Mouse (Mus musculus) hindbrain, embryonic 14.5 days (tissue): ENCODE results near the gene Angptl3. TPM values are rescaled to one million over a fixed set of nuclear protein-coding genes. Genes with fewer than 3 reads are reported as not detected.

Experiments
- ATAC-seq: fragments of 200-750 bp; cut with Nextera tagmentation; 2 replicates; pipeline ENCODE4 v1.8.0; 2017; ENCODE audit warnings: moderate number of reproducible peaks, mild to moderate bottlenecking, moderate TSS enrichment, moderate library complexity; ENCODE audit not compliant: low FRiP score
- DNase-seq: peaks from one replicate; pipeline ENCODE4 v3.0.0-alpha.2; 2015; ENCODE audit warnings: low spot score
- H3K27ac ChIP-seq: fragments of 300-500 bp; sonication (generic); 2 replicates; pipeline ENCODE4 v1.5.1; 2014; ENCODE audit warnings: mild to moderate bottlenecking, moderate library complexity
- H3K27me3 ChIP-seq: fragments of 300-500 bp; sonication (generic); 2 replicates; pipeline ENCODE4 v1.6.1; 2014; ENCODE audit warnings: mild to moderate bottlenecking, low read length, mixed read lengths; ENCODE audit not compliant: control insufficient read depth, insufficient read depth
- H3K36me3 ChIP-seq: fragments of 300-500 bp; sonication (generic); replicated peaks from 2 replicates; pipeline ENCODE4 v1.6.1; 2014; ENCODE audit not compliant: control insufficient read depth, insufficient read depth
- H3K4me1 ChIP-seq: fragments of 300-500 bp; sonication (generic); replicated peaks from 2 replicates; pipeline ENCODE4 v1.6.1; 2014; ENCODE audit warnings: antibody characterized with exemption, low read length, mixed read lengths; ENCODE audit not compliant: control insufficient read depth, insufficient read depth
- H3K4me2 ChIP-seq: fragments of 300-500 bp; sonication (generic); replicated peaks from 2 replicates; pipeline ENCODE4 v1.6.1; 2014; ENCODE audit warnings: mild to moderate bottlenecking, moderate library complexity
- H3K4me3 ChIP-seq: fragments of 300-500 bp; sonication (generic); replicated peaks from 2 replicates; pipeline ENCODE4 v1.5.1; 2014; ENCODE audit warnings: mild to moderate bottlenecking, low read length
- H3K9ac ChIP-seq: fragments of 300-500 bp; sonication (generic); 2 replicates; pipeline ENCODE4 v1.6.1; 2014
- H3K9me3 ChIP-seq: fragments of 300-500 bp; sonication (generic); 2 replicates; pipeline ENCODE4 v1.6.1; 2016; ENCODE audit warnings: low read length; ENCODE audit not compliant: control insufficient read depth
- WGBS: fragments of 180-500 bp; shearing (Covaris S2); extraction: QIAGEN DNeasy Blood & Tissue Kit; methylation state at CpG from one replicate; pipeline ENCODE4 v1.1.7; 2014; 5-methylcytosine and 5-hydroxymethylcytosine counted together
- polyA plus RNA-seq: library from polyadenylated mRNA; unstranded; fragments of >200 nt; fragmentation: Nextera tagmentation; extraction: Ambion mirVana; gene quantifications from 2 replicates; pipeline ENCODE4 v1.2.1, GENCODE M21; 2014

Gene Angptl3
- polyA plus RNA-seq, 1 experiment from 2014 or later, result 1.3 TPM

DNA sequence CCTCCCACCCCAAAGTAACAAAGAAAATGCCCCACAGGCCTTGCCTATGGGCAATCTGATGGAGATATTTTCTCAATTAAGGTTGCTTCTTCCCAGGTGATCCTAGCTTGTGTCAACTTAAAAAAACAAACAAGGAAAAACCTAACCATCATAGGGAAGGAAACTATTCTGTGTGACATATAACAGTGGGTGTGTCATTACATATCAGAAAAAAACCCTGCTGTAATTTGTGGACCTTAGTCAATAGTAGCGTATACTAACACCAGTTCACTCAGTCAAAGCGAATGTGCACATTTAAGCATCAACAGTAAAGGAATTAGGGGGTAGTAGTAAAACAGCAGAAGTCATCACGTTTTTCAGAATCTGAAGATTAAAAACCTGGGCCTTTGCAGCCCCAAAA is 61.0 kb downstream of the Angptl3 start:
- DNase-seq (no peak), ATAC-seq (no peak)
- H3K9ac ChIP-seq, result no peak overlapping the region
- H3K27me3 ChIP-seq, result no peaks in the 10 kb centered on the region
- WGBS, result 91% methylated on average over 3 of the region's 3 CpGs
- H3K4me3 ChIP-seq, result no peak overlapping the region
- no peak overlapping the region for H3K27ac ChIP-seq
- H3K4me2 ChIP-seq, result no peak overlapping the region
- H3K4me1 ChIP-seq, result 0 out of 2 replicates have a peak, but pooled peaks cover 4% of the 10 kb centered on the region
- peaks cover 11% of the 10 kb centered on the region for H3K36me3 ChIP-seq
- H3K9me3 ChIP-seq, result no peaks in the 10 kb centered on the region

Other genes with a start within 250 kb of the Angptl3 start
- 0.95 and 1.0 TPM in 2 replicates for gene Kank4, start 213.4 kb upstream of the Angptl3 start, polyA plus RNA-seq
- not detected in 2 replicates for gene I0C0044D17Rik, start 207.1 kb upstream of the Angptl3 start, polyA plus RNA-seq
- 36.1 and 39.4 TPM in 2 replicates for gene Usp1, start 107.1 kb upstream of the Angptl3 start, polyA plus RNA-seq
- gene Dock7, start 90.0 kb downstream of the Angptl3 start, polyA plus RNA-seq, result 79.2 and 86.3 TPM in 2 replicates
- gene Atg4c, start 163.0 kb downstream of the Angptl3 start, polyA plus RNA-seq, result 19.2 and 20.4 TPM in 2 replicates